Mouse (Mus musculus) midbrain, postnatal 0 days (tissue): ENCODE results near the gene Pcx. TPM values are rescaled to one million over a fixed set of nuclear protein-coding genes. Genes with fewer than 3 reads are reported as not detected.

Source experiments
- ATAC-seq: fragments of 200-750 bp; cut with Nextera tagmentation; 2 replicates; pipeline ENCODE4 v1.8.0; 2017; ENCODE audit warnings: moderate number of reproducible peaks, mild to moderate bottlenecking, moderate TSS enrichment, moderate library complexity; ENCODE audit not compliant: low FRiP score
- DNase-seq: peaks from one replicate; pipeline ENCODE4 v3.0.0-alpha.2; 2015; ENCODE audit warnings: low spot score
- H3K27ac ChIP-seq: fragments of 300-500 bp; sonication (generic); 2 replicates; pipeline ENCODE4 v1.5.1; 2014; ENCODE audit warnings: low read depth, mild to moderate bottlenecking, low read length, mixed read lengths
- H3K27me3 ChIP-seq: fragments of 300-500 bp; sonication (generic); 2 replicates; pipeline ENCODE4 v1.6.1; 2014; ENCODE audit warnings: low read length, control low read depth, mixed read lengths; ENCODE audit not compliant: insufficient read depth
- H3K36me3 ChIP-seq: fragments of 300-500 bp; sonication (generic); 2 replicates; pipeline ENCODE4 v1.6.1; 2014; ENCODE audit warnings: low read length, control low read depth, mixed read lengths; ENCODE audit not compliant: insufficient read depth
- H3K4me1 ChIP-seq: fragments of 300-500 bp; sonication (generic); 2 replicates; pipeline ENCODE4 v1.6.1; 2014; ENCODE audit warnings: mild to moderate bottlenecking, control low read depth, antibody characterized with exemption, low read length, mixed read lengths; ENCODE audit not compliant: insufficient read depth
- H3K4me2 ChIP-seq: fragments of 300-500 bp; sonication (generic); 2 replicates; pipeline ENCODE4 v1.6.1; 2014; ENCODE audit warnings: low read depth, mild to moderate bottlenecking, low read length, mixed read lengths; ENCODE audit not compliant: poor library complexity, severe bottlenecking
- H3K4me3 ChIP-seq: fragments of 300-500 bp; sonication (generic); 2 replicates; pipeline ENCODE4 v1.5.1; 2014; ENCODE audit warnings: low read depth, mild to moderate bottlenecking, low read length, moderate library complexity
- H3K9ac ChIP-seq: fragments of 300-500 bp; sonication (generic); replicated peaks from 2 replicates; pipeline ENCODE4 v1.6.1; 2014; ENCODE audit warnings: mild to moderate bottlenecking, low read length, moderate library complexity, mixed read lengths; ENCODE audit not compliant: poor library complexity, severe bottlenecking
- H3K9me3 ChIP-seq: fragments of 300-500 bp; sonication (generic); 2 replicates; pipeline ENCODE4 v1.6.1; 2016; ENCODE audit warnings: low read length, control low read depth
- CTCF ChIP-seq: IDR thresholded peaks from 2 replicates; pipeline ENCODE4 v1.5.1; 2016; ENCODE audit warnings: antibody characterized with exemption, mild to moderate bottlenecking
- WGBS: fragments of 180-500 bp; shearing (Covaris S2); extraction: QIAGEN DNeasy Blood & Tissue Kit; methylation state at CpG from one replicate; pipeline ENCODE4 v1.1.7; 2014; 5-methylcytosine and 5-hydroxymethylcytosine counted together
- polyA plus RNA-seq: library from polyadenylated mRNA; unstranded; fragments of >200 nt; fragmentation: Nextera tagmentation; extraction: Ambion mirVana; gene quantifications from 2 replicates; pipeline ENCODE4 v1.2.1, GENCODE M21; 2015
- total RNA-seq: library from RNA; depleted of rRNA; stranded (reverse); fragments of >200 nt; gene quantifications from 2 replicates; pipeline ENCODE4 v1.2.3, GENCODE M21; 2014

The Pcx gene
- total and polyA plus RNA-seq, 2 experiments from 2014 or later = 32.0 to 57.8 TPM

DNA sequence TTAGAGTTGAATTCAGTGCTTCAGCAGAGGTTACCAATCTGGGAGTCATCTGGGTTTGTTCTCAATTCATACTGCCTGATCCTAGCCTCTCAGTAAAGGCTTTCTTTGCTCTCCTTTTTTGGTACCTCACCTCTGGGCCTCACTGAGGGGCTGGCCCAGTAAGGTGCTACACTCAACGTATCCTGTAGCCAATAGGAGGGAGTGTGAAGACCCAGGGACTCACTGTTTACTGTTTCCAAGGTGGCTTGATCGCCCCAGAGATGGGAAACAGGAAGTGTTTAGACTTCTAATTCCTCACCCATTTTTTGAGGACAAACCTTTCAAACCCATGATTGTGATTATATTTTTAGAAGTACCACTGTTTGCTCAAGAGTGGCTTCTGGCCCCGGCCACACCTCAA is 48.7 kb downstream of the Pcx start:
- DNase-seq (no peak), ATAC-seq (no peak)
- H3K9me3 ChIP-seq = no peaks in the 10 kb centered on the region
- no peak overlapping the region for H3K9ac ChIP-seq
- 0 out of 2 replicates have a peak, but pooled peaks cover 5% of the 10 kb centered on the region for H3K4me1 ChIP-seq
- H3K27ac ChIP-seq = peak overlapping the region; percentile 67
- 66% methylated on average over 3 of the region's 3 CpGs for WGBS
- TF ChIP-seq CTCF = no peak
- no peak overlapping the region for H3K4me2 ChIP-seq
- H3K4me3 ChIP-seq = no peak overlapping the region
- H3K36me3 ChIP-seq = no peaks in the 10 kb centered on the region
- H3K27me3 ChIP-seq = no peaks in the 10 kb centered on the region

DNA sequence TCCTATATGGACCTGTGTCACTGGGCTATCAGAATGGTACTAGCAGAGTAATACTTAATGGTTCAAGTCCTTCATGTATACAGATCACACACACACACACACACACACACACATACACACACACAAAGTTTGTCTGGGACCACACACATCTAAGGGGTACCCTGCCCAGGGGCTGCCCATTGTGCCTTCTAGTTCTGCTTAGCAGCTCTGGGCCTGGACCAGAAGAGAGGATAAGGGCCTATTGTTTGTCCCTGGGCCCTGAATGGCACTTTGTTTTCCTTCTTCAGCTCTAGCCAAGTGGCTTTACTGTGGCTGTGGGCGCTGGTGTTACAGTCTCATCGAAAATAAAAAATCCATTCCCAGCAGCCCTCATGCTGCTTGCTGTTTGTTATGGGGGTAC is 49.3 kb downstream of the Pcx start:
- peak overlapping the region; percentile 67 for H3K27ac ChIP-seq
- DNase-seq = peak; percentile 70
- H3K36me3 ChIP-seq = no peaks in the 10 kb centered on the region
- no peaks in the 10 kb centered on the region for H3K9me3 ChIP-seq
- 0 out of 2 replicates have a peak, but pooled peaks cover 5% of the 10 kb centered on the region for H3K4me1 ChIP-seq
- 22% methylated on average over 2 of the region's 2 CpGs for WGBS
- no peaks in the 10 kb centered on the region for H3K27me3 ChIP-seq
- ATAC-seq = peak; percentile 65; the same call in 1 of the 2 replicates
- H3K9ac ChIP-seq = no peak overlapping the region
- TF ChIP-seq CTCF = no peak
- no peak overlapping the region for H3K4me2 ChIP-seq
- no peak overlapping the region for H3K4me3 ChIP-seq

DNA sequence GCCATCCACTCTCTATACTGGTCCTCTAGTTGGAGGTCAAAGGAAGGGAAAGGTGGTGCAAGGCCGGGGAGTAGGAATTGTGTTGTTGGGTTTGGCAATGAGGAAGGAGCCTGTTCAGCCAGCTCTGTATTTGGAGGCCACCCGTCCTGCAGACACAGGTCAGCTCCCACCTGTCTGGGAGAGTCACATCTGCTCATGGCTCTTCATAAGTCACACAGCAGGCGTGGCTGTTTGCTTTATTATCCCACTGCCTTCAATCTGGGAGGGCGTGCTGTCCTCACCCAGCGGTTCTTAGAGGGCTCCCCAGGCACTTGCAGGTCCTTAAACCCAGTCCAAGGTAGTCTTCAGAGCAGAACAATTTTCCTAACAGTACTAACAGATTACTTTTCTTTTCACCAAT is 49.9 kb downstream of the Pcx start:
- no peak for TF ChIP-seq CTCF
- DNase-seq (no peak), ATAC-seq (no peak)
- 79% methylated on average over 5 of the region's 5 CpGs for WGBS
- Histone ChIP-seq H3K9me3 (no peaks in the 10 kb centered on the region), H3K27ac (peak overlapping the region; percentile 51), H3K36me3 (no peaks in the 10 kb centered on the region), H3K4me3 (no peak overlapping the region), H3K4me2 (no peak overlapping the region), H3K9ac (no peak overlapping the region), H3K27me3 (no peaks in the 10 kb centered on the region), H3K4me1 (0 out of 2 replicates have a peak, but pooled peaks cover 5% of the 10 kb centered on the region)

DNA sequence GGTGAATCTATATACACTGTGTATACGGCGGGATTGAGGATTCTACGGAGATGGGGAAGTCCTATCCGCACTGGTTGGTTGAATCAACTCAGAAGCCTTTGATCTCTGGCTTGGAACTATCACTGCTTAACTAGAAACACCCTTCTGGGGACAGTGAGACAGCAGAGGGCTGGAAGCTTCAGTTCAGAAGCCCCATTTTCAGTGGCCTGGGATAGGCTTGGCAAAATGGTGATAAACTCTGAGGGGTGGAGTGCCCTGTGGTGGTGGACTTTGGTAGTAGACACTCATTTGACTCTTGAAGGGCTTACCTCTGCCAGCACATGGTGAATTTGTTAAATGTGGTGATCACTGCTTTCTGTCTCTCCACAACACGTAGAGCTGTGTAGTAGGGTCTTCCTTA is 55.4 kb downstream of the Pcx start:
- H3K4me1 ChIP-seq = no peaks in the 10 kb centered on the region
- H3K27ac ChIP-seq = no peak overlapping the region
- no peak overlapping the region for H3K4me3 ChIP-seq
- TF ChIP-seq CTCF = no peak
- H3K4me2 ChIP-seq = no peak overlapping the region
- ATAC-seq = no peak
- 87% methylated on average over 5 of the region's 5 CpGs for WGBS
- no peaks in the 10 kb centered on the region for H3K36me3 ChIP-seq
- no peaks in the 10 kb centered on the region for H3K27me3 ChIP-seq
- no peak overlapping the region for H3K9ac ChIP-seq
- H3K9me3 ChIP-seq = no peaks in the 10 kb centered on the region
- no peak for DNase-seq

DNA sequence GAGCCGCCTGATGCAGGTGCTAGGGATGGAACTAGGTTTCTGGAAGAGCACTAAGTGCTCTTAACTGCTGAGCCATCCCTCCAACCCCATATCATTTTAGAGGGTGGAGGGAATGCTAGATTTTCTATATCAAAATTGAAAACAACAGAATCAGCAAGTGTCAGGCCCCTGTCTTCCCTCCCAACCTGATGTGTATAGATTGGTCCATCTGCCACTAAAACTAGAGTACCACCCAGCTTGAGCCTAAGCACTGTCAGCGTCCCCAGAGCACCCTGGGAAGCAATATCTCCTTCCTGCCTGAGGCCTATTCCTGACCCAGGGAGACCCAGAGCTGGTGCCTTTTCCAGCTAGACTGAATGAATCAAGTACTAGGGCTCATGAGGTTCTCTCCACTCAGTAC is 56.6 kb downstream of the Pcx start:
- Histone ChIP-seq H3K27ac (no peak overlapping the region), H3K4me2 (no peak overlapping the region), H3K9ac (no peak overlapping the region), H3K4me1 (no peaks in the 10 kb centered on the region), H3K27me3 (no peaks in the 10 kb centered on the region), H3K4me3 (no peak overlapping the region), H3K36me3 (no peaks in the 10 kb centered on the region), H3K9me3 (no peaks in the 10 kb centered on the region)
- no peak for TF ChIP-seq CTCF
- DNase-seq (no peak), ATAC-seq (no peak)
- WGBS = 79% methylated on average over 2 of the region's 2 CpGs

DNA sequence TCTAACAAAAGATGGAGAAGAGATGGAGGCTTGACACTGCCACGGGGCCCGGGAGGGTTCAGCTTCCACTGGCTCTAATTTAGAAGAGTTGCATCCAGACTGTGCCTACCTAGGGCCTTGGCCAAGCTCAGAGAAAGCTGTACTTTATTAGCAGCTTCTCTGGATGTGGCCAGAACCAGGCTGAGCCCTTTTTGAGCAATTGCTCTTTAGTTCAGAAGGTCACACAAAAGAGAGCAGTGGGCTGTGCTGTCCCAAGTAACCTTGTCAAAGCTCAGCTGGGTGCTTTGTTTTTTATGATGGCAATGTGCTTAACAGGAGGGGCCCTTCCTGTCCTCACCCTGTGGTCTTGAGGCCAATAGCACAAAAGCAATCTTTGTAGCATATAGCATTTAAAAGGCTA is 57.4 kb downstream of the Pcx start:
- no peaks in the 10 kb centered on the region for H3K36me3 ChIP-seq
- H3K9ac ChIP-seq = no peak overlapping the region
- H3K4me3 ChIP-seq = no peak overlapping the region
- DNase-seq = no peak
- H3K27me3 ChIP-seq = no peaks in the 10 kb centered on the region
- H3K27ac ChIP-seq = no peak overlapping the region
- TF ChIP-seq CTCF = no peak
- H3K4me2 ChIP-seq = no peak overlapping the region
- no peaks in the 10 kb centered on the region for H3K9me3 ChIP-seq
- ATAC-seq = no peak
- 78% methylated on average over 2 of the region's 2 CpGs for WGBS
- H3K4me1 ChIP-seq = no peaks in the 10 kb centered on the region
